Mouse (Mus musculus) liver, embryonic 12.5 days (tissue): ENCODE results near the gene Col16a1. TPM values are rescaled to one million over a fixed set of nuclear protein-coding genes. Genes with fewer than 3 reads are reported as not detected.

Experiments
- ATAC-seq: fragments of 200-750 bp; cut with Nextera tagmentation; 2 replicates; pipeline ENCODE4 v1.8.0; 2017; ENCODE audit warnings: moderate number of reproducible peaks, mild to moderate bottlenecking, moderate library complexity
- H3K27ac ChIP-seq: fragments of 300-500 bp; sonication (generic); 2 replicates; pipeline ENCODE4 v1.5.1; 2016; ENCODE audit warnings: mild to moderate bottlenecking
- H3K27me3 ChIP-seq: fragments of 300-500 bp; sonication (generic); replicated peaks from 2 replicates; pipeline ENCODE4 v1.6.1; 2016; ENCODE audit warnings: mild to moderate bottlenecking, moderate library complexity
- H3K36me3 ChIP-seq: fragments of 300-500 bp; sonication (generic); 2 replicates; pipeline ENCODE4 v1.6.1; 2016; ENCODE audit warnings: mild to moderate bottlenecking, moderate library complexity
- H3K4me1 ChIP-seq: fragments of 300-500 bp; sonication (generic); 2 replicates; pipeline ENCODE4 v1.6.1; 2016
- H3K4me2 ChIP-seq: fragments of 300-500 bp; sonication (generic); 2 replicates; pipeline ENCODE4 v1.6.1; 2016; ENCODE audit warnings: mild to moderate bottlenecking, moderate library complexity
- H3K4me3 ChIP-seq: fragments of 300-500 bp; sonication (generic); 2 replicates; pipeline ENCODE4 v1.5.1; 2016; ENCODE audit warnings: mild to moderate bottlenecking, moderate library complexity
- H3K9ac ChIP-seq: fragments of 300-500 bp; sonication (generic); 2 replicates; pipeline ENCODE4 v1.6.1; 2016; ENCODE audit warnings: mild to moderate bottlenecking, moderate library complexity
- H3K9me3 ChIP-seq: fragments of 300-500 bp; sonication (generic); replicated peaks from 2 replicates; pipeline ENCODE4 v1.6.1; 2016; ENCODE audit warnings: mild to moderate bottlenecking, moderate library complexity
- WGBS: fragments of 180-500 bp; shearing (Covaris S2); methylation state at CpG from one replicate; pipeline ENCODE4 v1.1.7; 2016; ENCODE audit not compliant: insufficient replicate concordance; 5-methylcytosine and 5-hydroxymethylcytosine counted together
- polyA plus RNA-seq: library from polyadenylated mRNA; unstranded; fragments of >200 nt; fragmentation: Nextera tagmentation; extraction: Ambion mirVana; gene quantifications from 2 replicates; pipeline ENCODE4 v1.2.1, GENCODE M21; 2016

Gene Col16a1
- polyA plus RNA-seq, 1 experiment from 2014 or later, result 4.2 TPM

DNA sequence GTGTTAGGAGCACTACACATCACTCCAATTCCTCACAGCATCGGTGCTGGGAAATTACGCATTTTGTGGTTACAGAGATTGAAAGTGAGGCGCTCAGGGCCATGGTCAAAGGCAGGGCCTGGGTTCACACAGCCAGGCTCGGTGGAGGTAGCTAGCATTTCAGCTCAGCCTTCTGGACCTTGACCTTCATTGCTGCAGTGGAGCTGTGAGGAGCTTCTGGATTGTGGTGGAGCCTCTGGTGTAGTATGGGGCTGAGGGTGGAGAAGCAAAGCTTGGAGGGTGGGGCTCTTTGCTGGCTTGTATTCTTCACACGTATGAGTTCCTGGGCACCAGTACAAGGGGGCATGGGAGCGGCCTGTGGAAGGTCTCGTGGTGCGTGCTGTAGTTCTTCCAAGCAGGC is 24.7 kb upstream of the Col16a1 start:
- no peak for ATAC-seq
- Histone ChIP-seq H3K36me3 (no peaks in the 10 kb centered on the region), H3K9ac (no peak overlapping the region), H3K27me3 (peaks cover 35% of the 10 kb centered on the region), H3K4me1 (no peaks in the 10 kb centered on the region), H3K4me3 (no peak overlapping the region), H3K4me2 (no peak overlapping the region), H3K27ac (no peak overlapping the region), H3K9me3 (no peaks in the 10 kb centered on the region)
- 66% methylated on average over 8 of the region's 8 CpGs for WGBS

DNA sequence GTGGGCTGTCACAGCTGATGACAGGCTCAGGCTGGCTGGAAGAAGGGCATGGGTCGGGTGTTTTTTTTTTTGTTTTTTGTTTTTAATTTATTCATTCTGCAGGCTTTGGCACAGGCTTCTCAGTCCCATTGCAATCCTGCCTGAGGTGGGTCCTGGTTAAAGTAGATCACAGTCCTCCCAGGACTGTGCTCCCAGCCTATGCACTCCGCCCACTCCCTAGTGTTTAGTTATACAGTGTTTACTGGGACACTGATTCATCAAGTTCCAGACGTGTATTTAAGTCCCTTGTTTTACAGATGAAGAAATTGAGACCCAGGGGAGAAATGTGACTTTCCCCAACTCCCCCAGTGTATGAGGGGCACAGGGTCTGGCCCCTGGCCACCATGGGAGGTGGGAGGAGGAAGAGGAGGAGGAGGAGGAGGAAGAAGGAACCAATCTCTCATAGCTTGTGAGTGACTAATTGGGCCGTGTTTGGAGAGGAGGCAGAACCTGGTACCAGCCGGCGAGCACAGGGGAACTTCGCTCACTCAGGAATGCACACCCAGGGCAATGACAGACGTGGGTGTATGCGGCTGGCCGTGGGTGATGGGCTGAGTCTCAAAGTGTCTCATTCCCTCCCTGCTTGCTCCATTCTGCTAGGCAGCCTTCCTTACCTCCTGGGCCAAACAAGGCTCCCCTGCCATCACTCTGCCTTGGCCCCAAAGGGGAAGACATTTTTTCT is 24.0 kb upstream of the Col16a1 start:
- Histone ChIP-seq H3K36me3 (no peaks in the 10 kb centered on the region), H3K4me2 (no peak overlapping the region), H3K4me3 (no peak overlapping the region), H3K27ac (no peak overlapping the region), H3K27me3 (peaks cover 34% of the 10 kb centered on the region), H3K4me1 (no peaks in the 10 kb centered on the region), H3K9ac (no peak overlapping the region), H3K9me3 (no peaks in the 10 kb centered on the region)
- no peak for ATAC-seq
- 61% methylated on average over 10 of the region's 10 CpGs for WGBS

DNA sequence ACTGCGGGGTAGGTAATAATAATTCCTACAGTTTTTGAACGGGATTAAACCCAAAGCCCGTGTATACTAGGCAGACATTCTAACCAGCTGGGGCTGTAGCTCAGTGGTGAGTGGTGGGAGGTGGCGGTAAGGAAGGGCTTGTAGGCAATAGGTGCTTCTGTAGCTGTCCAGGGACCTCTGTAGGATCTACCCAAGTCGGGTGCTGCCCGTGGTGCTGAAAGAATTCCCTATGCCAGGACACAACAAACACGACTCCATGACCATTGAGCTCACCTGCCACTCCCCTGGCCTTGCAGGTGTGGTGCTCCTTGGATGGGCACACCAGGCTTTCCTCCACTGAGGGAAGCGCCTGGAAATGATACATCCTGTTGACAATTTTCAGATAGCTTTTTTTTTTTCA is 22.1 kb upstream of the Col16a1 start:
- H3K27ac ChIP-seq, result no peak overlapping the region
- no peak overlapping the region for H3K4me2 ChIP-seq
- H3K9ac ChIP-seq, result no peak overlapping the region
- H3K36me3 ChIP-seq, result no peaks in the 10 kb centered on the region
- H3K9me3 ChIP-seq, result no peaks in the 10 kb centered on the region
- 30% methylated on average over 8 of the region's 8 CpGs for WGBS
- H3K4me3 ChIP-seq, result no peak overlapping the region
- H3K27me3 ChIP-seq, result peaks cover 17% of the 10 kb centered on the region; the same call in 1 of the 2 replicates
- H3K4me1 ChIP-seq, result no peaks in the 10 kb centered on the region
- ATAC-seq, result no peak

DNA sequence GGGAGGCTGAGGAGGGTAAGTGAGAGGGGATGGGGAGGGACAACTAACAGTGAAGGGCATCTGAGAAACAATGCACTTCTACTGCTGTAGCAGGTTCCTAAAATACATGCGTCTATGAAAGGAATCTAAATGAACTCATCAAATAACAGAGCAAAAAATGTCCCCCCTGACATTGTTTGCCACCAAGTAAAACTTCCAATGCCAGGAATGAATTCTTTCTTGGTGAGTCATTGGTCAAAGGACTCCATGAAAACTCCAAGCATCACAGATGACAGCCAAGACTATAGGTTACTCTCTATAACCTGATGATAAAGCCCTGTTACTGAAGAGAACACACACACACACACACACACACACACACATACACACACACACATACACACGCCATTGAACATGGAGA is 16.5 kb upstream of the Col16a1 start:
- Histone ChIP-seq H3K36me3 (no peaks in the 10 kb centered on the region), H3K4me1 (no peaks in the 10 kb centered on the region), H3K4me2 (no peak overlapping the region), H3K9me3 (no peaks in the 10 kb centered on the region), H3K4me3 (no peak overlapping the region), H3K9ac (no peak overlapping the region), H3K27ac (no peak overlapping the region), H3K27me3 (peaks cover 40% of the 10 kb centered on the region)
- WGBS, result 46% methylated on average over 2 of the region's 2 CpGs
- ATAC-seq, result no peak

DNA sequence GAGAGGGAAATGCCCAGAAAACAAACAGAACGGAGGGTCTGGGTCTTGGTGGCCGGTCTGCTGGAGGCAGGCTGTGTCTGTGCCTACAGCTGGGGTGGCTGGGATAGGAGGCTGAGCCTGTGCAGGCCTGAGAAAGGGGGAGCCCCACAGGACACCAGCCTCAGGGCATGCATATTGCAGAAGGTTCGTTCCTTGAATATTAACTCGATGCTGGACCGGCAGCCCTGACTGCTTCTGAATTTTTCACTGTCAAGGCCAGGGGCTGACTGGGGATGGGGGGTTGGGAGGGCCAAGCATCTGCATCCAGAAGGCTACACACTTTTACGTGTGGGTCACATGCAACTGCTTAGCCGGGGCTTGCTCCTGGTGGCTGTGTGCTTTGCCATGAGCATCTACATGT is 14.1 kb upstream of the Col16a1 start:
- Histone ChIP-seq H3K4me3 (no peak overlapping the region), H3K9me3 (no peaks in the 10 kb centered on the region), H3K4me2 (no peak overlapping the region), H3K27ac (no peak overlapping the region), H3K4me1 (peaks cover 8% of the 10 kb centered on the region; the same call in 1 of the 2 replicates), H3K36me3 (no peaks in the 10 kb centered on the region), H3K27me3 (peaks cover 56% of the 10 kb centered on the region), H3K9ac (no peak overlapping the region)
- ATAC-seq, result no peak
- WGBS, result 53% methylated on average over 7 of the region's 7 CpGs

DNA sequence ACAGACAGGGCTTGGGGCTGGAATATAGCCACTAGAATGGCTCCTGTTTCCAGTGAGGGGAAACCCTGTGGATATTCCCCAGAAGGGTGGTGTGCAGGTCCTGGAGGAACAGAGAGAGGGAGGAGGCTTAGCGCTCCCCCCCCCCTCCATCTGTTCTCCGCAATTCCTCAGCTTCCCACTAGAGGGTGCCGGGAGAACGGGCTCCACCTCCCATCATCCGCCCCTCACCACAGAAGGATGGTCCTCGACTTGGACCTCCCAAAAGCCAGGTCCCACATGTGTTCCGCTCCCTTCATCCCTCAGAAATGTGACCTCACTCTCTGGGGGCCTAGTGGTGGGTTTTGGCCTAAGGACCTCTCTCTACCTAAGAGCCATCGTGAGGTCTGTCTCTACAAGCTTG is 11.5 kb upstream of the Col16a1 start:
- no peak overlapping the region for H3K4me2 ChIP-seq
- no peaks in the 10 kb centered on the region for H3K9me3 ChIP-seq
- H3K27me3 ChIP-seq, result peaks cover 68% of the 10 kb centered on the region
- no peaks in the 10 kb centered on the region for H3K36me3 ChIP-seq
- H3K4me1 ChIP-seq, result peaks cover 8% of the 10 kb centered on the region; the same call in 1 of the 2 replicates
- H3K4me3 ChIP-seq, result no peak overlapping the region
- H3K27ac ChIP-seq, result no peak overlapping the region
- no peak overlapping the region for H3K9ac ChIP-seq
- 3% methylated on average over 8 of the region's 8 CpGs for WGBS
- ATAC-seq, result no peak

DNA sequence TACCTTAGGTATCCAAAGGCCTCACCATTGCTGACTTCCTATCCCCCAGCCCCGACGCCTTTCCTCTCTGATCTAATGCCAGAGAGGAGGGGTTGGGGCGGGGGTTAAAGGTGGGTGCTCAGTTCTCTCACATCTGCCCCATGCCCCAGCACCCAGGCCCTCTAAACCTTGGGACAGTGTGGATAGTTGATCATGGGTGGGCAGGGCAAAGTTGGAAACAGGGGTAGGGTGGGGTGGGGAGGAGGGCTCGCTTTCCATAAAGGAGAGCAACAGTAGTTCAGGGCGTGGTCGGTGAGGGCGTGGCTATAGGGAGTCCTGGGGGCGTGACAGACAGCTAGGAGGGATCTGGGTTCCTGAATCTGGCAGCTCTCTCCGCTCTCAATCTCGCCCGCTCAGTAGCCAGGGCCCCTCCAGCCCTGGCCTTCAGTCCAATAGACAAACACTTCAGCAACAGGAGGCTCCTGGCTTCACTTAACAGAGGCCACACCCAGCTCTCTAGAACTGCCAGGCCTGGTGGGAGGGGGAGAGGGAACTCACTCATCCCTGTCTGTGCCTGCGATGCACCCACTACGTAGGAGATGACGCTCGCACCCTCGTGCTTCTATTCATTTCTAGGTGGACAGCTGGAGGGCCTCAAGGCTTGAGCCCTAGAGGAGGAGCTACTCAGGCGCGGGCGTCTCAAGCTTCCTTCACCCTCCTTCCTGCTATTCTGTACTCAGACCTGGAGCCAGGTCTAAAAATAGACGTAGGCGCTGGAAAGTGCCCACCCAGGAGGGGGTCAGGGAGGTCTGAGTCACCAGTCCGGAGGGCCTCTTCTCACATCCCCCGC is 10.9 kb upstream of the Col16a1 start:
- Histone ChIP-seq H3K4me1 (peaks cover 8% of the 10 kb centered on the region; the same call in 1 of the 2 replicates), H3K4me3 (no peak overlapping the region), H3K27me3 (peaks cover 69% of the 10 kb centered on the region), H3K36me3 (no peaks in the 10 kb centered on the region), H3K27ac (no peak overlapping the region), H3K4me2 (no peak overlapping the region), H3K9ac (no peak overlapping the region), H3K9me3 (no peaks in the 10 kb centered on the region)
- no peak for ATAC-seq
- 14% methylated on average over 22 of the region's 23 CpGs for WGBS

DNA sequence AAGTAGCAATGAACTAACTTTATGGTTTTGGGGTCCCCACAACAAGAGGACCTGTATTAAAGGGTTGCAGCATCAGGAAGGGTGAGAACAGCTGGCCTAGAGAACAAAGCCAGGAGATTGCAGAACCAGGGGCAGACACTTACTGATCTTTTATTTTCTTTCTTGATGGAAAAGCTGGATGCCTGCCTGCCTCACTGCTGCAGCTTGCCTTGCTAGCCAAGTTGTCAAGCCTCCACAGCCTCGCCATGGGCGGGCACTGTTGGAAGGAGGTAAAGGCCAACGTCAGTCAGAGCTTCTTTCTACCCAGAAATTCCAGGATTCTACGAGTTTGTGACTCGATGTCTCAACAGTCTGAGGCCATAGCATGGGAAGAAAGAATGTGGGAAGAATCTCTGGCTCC is 8.3 kb upstream of the Col16a1 start:
- no peak overlapping the region for H3K9ac ChIP-seq
- H3K4me1 ChIP-seq, result peaks cover 8% of the 10 kb centered on the region; the same call in 1 of the 2 replicates
- peaks cover 68% of the 10 kb centered on the region for H3K27me3 ChIP-seq
- no peak overlapping the region for H3K27ac ChIP-seq
- no peaks in the 10 kb centered on the region for H3K9me3 ChIP-seq
- H3K36me3 ChIP-seq, result no peaks in the 10 kb centered on the region
- WGBS, result 44% methylated on average over 5 of the region's 5 CpGs
- no peak overlapping the region for H3K4me3 ChIP-seq
- H3K4me2 ChIP-seq, result no peak overlapping the region
- no peak for ATAC-seq

DNA sequence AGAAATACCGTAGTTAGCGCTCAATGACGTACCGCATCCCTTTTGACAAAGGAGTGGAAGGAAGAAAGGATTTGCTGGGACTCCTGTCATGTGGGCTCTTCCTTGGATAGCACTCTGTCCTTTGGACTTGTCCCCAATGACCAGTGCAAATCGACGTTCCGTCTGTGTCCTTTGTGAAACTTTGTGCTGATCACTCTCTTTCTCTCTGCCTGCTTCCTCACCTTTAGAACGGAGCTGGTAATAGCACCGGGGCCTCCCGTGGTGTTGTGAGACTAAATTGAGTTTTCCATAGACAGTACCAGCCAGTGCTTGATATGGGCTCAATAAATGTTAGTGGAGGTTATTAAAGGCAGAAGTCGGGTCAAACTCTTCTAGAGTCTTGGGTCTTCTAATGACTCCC is 6.6 kb upstream of the Col16a1 start:
- Histone ChIP-seq H3K9ac (no peak overlapping the region), H3K9me3 (no peaks in the 10 kb centered on the region), H3K4me2 (no peak overlapping the region), H3K36me3 (no peaks in the 10 kb centered on the region), H3K27ac (no peak overlapping the region), H3K4me3 (no peak overlapping the region), H3K4me1 (peaks cover 8% of the 10 kb centered on the region; the same call in 1 of the 2 replicates), H3K27me3 (peaks cover 68% of the 10 kb centered on the region)
- ATAC-seq, result no peak
- WGBS, result 72% methylated on average over 11 of the region's 11 CpGs

DNA sequence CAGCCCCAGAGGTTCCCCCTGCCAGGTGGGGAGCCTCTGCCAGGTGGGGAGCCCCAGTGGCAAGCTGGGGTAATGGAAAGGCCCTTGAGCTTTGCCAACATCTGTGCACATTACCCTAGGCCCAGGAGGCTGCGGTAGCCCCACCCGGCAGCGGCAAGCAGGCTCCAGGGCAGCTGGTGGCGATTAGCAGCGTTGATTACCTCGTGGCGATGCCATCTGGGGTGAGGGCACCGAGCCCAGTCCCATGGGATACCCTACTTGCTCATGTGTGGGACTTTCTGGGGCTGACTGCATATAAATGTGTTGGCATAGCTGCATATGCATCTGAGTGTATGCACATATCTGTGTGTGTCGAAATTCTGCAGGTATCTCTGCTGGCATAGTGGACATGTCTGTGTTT is 3.4 kb upstream of the Col16a1 start:
- Histone ChIP-seq H3K4me1 (0 out of 2 replicates have a peak, but pooled peaks cover 12% of the 10 kb centered on the region), H3K27ac (no peak overlapping the region), H3K9ac (no peak overlapping the region), H3K36me3 (no peaks in the 10 kb centered on the region), H3K27me3 (peaks cover 71% of the 10 kb centered on the region), H3K9me3 (no peaks in the 10 kb centered on the region), H3K4me3 (no peak overlapping the region), H3K4me2 (no peak overlapping the region)
- 74% methylated on average over 9 of the region's 9 CpGs for WGBS
- ATAC-seq, result no peak

DNA sequence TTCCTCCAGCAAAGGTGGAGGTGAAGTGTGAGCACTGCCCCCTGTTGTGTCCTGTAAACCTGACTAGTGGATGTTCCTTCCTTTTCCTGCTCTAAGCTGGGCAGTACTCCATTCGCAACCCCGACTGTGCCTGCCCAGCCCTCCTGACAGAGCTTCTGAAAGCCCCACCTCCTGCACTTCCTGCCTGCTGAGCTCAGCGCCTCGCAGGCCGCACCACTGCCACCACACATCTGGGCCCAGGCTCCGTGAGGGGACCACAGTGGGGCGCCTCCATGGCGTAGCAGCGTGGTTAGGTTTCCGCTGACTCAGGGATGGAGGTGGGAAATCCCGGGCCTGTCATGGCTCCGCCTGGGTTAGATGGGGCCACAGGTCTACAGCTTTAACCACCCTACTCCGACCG is 2.0 kb upstream of the Col16a1 start:
- peak; percentile 11; the same call in 1 of the 2 replicates for ATAC-seq
- Histone ChIP-seq H3K4me2 (no peak overlapping the region), H3K4me3 (no peak overlapping the region), H3K36me3 (no peaks in the 10 kb centered on the region), H3K27me3 (peaks cover 66% of the 10 kb centered on the region), H3K27ac (no peak overlapping the region; the same call in 1 of the 2 replicates), H3K9ac (no peak overlapping the region), H3K4me1 (0 out of 2 replicates have a peak, but pooled peaks cover 12% of the 10 kb centered on the region), H3K9me3 (no peaks in the 10 kb centered on the region)
- 5% methylated on average over 14 of the region's 14 CpGs for WGBS

DNA sequence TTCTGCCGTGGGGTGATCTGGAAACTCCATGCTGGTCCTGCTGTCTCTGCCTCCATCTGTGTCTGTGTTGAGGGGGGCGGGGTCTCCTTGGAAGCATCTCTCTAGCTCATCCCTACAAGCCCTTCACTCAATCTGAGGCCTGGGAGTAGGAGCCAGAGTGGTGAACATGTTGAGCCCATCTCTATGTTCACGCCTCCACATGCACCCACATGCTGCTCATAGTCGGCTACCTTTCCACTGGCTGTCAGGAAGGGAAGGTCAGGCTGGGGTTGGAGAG is 501 bp downstream of the Col16a1 start:
- WGBS, result 42% methylated on average over 4 of the region's 4 CpGs
- no peaks in the 10 kb centered on the region for H3K36me3 ChIP-seq
- no peak overlapping the region for H3K27ac ChIP-seq
- ATAC-seq, result no peak
- H3K27me3 ChIP-seq, result peaks cover 60% of the 10 kb centered on the region
- H3K4me2 ChIP-seq, result peak overlapping the region; percentile 54
- H3K9me3 ChIP-seq, result no peaks in the 10 kb centered on the region
- H3K4me3 ChIP-seq, result peak overlapping the region; percentile 35; the same call in 1 of the 2 replicates
- 0 out of 2 replicates have a peak, but pooled peaks cover 12% of the 10 kb centered on the region for H3K4me1 ChIP-seq
- H3K9ac ChIP-seq, result no peak overlapping the region
